Mouse (Mus musculus) embryonic fibroblast, embryonic 13.5 days (primary cell): ENCODE measurements around the gene Pold4.

Source experiments
- CTCF ChIP-seq: IDR thresholded peaks from 2 replicates; pipeline ENCODE4 v1.5.1; 2011; ENCODE audit warnings: mild to moderate bottlenecking, control low read depth, low read length, moderate library complexity, borderline replicate concordance; ENCODE audit not compliant: insufficient read depth
- POLR2A ChIP-seq: IDR thresholded peaks from 2 replicates; pipeline ENCODE4 v1.6.1; 2011; ENCODE audit warnings: low read depth, mild to moderate bottlenecking, control low read depth, low read length, moderate library complexity

GRCm38 (mm10) chr19:4220416-4220815, 11.3 kb upstream of the Pold4 start:
- TF ChIP-seq POLR2A = no peak
- no peak for TF ChIP-seq CTCF
